Mouse (Mus musculus): ENCODE measurements at regions not wholly inside any gene's neighbourhood (a gene's known extent, or its start where the extent isn't known, plus 50 kb on each side); places are given as distances from the start of the nearest gene placed in this dataset.

DNA sequence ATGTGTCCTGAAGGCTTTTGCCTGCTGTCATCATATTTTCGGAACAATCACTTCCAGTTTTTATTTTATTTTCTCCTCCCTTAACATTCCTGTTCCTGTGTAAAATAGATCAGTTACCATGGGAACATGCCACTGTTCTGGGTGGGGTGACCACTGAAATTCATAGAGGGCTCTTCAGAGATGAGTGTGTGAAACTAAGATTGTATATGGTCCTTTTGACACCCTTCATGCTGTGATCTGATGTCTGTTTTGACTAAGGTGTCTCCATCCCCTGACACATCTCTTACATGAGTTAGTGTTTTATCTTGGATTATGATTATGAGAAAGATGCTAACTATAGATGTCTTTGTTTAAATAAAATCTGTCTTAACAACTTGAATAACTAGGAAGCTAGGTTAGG lies 184.3 kb downstream of the Ube2e3 start:
- no peak for TF ChIP-seq CTCF (IDR thresholded peaks at IDR 0.05; ENCODE audit: low read depth, low read length)
- TF ChIP-seq POLR2A (IDR thresholded peaks at IDR 0.05; ENCODE audit: borderline replicate concordance, low read depth, low read length): no peak
